Comparison of ENCODE assay signal across 8 mouse cellular contexts in the genomic region with DNA sequence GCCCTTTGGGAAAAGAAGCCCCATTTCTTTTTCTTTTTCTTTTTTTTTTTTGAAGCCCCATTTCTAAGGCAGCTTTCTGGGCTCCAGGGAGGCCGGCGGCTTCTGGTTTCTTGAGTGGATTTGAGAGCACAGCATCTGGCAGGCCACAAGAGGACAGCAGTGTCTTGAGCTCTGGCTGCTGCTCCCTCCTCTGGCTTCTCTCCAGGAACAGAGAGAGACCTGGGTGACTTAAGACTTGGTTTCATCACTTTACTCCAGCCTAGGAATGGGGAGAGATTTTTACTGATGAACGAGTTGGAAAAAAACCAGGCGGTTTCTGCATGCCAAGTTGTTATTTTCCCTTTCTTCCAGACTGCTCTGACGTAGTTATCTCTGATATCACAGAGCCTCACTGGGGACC.
A peak's percentile ranks its signal among the peaks of the same experiment; 100 is the strongest.
DNase-seq lines count a peak whose midpoint lies in the region; ATAC-seq and TF ChIP-seq lines count a peak whose summit lies in the region.

No protein-coding gene starts in this region.

- no peaks in the 10 kb centered on the region for H3K36me3 ChIP-seq in limb, embryonic 11.5 days (ENCODE audit: control insufficient read depth, insufficient read depth, low read length)
- no peaks in the 10 kb centered on the region for H3K36me3 ChIP-seq in limb, embryonic 10.5 days
- no peaks in the 10 kb centered on the region for H3K36me3 ChIP-seq in myocyte (ENCODE audit: control insufficient read depth, insufficient read depth)

- no peak overlapping the region for H3K4me2 ChIP-seq in limb, embryonic 11.5 days (ENCODE audit: low read depth, severe bottlenecking)
- H3K4me2 ChIP-seq in myocyte (ENCODE audit: low read depth), result no peak overlapping the region

- 63% methylated on average over 5 of the region's 5 CpGs for WGBS in limb, embryonic 11.5 days
- 63% methylated on average over 5 of the region's 5 CpGs for WGBS in limb, embryonic 10.5 days

- H3K9ac ChIP-seq in limb, embryonic 11.5 days (ENCODE audit: low read length), result no peak overlapping the region

- no peak overlapping the region for H3K27ac ChIP-seq in limb, embryonic 11.5 days (replicated peaks; ENCODE audit: low read depth, low read length)
- H3K27ac ChIP-seq in limb, embryonic 10.5 days, result no peak overlapping the region

- no peaks in the 10 kb centered on the region for H3K4me1 ChIP-seq in limb, embryonic 11.5 days (ENCODE audit: control insufficient read depth, insufficient read depth, low read length)
- H3K4me1 ChIP-seq in limb, embryonic 10.5 days, result no peaks in the 10 kb centered on the region

- DNase-seq in limb, embryonic 11.5 days (ENCODE audit: low spot score), result peak; percentile 31
- DNase-seq in limb, embryonic 10.5 days (ENCODE audit: low spot score), result no peak
- peak; percentile 69 for DNase-seq in adrenal gland, postnatal 10 days
- DNase-seq in gastrocnemius, postnatal 25 days, result peak; percentile 53
- peak; percentile 73 to 84 for DNase-seq in kidney, postnatal 36 days
- DNase-seq in urinary bladder, postnatal 4 days (ENCODE audit: low spot score in 2 of 2), result peak; percentile 60 to 64

- ATAC-seq in limb, embryonic 11.5 days (ENCODE audit: insufficient number of reproducible peaks, low FRiP score, low TSS enrichment, low read depth), result no peak
- no peak for ATAC-seq in megakaryocyte-erythroid progenitor cell, adult 5-6 weeks (replicated peaks; ENCODE audit: low FRiP score, low TSS enrichment, poor library complexity, severe bottlenecking)

- no peak overlapping the region for H3ac ChIP-seq in myocyte (ENCODE audit: control insufficient read depth, insufficient read length)

- H3K79me2 ChIP-seq in myocyte (ENCODE audit: control insufficient read depth, insufficient read depth), result no peaks in the 10 kb centered on the region

- no peaks in the 10 kb centered on the region for H3K27me3 ChIP-seq in limb, embryonic 11.5 days (ENCODE audit: control insufficient read depth, insufficient read depth, low read length)
- peaks cover 4% of the 10 kb centered on the region for H3K27me3 ChIP-seq in limb, embryonic 10.5 days (ENCODE audit: low read depth, poor library complexity, severe bottlenecking)
- no peaks in the 10 kb centered on the region for H3K27me3 ChIP-seq in myocyte (ENCODE audit: control insufficient read depth, insufficient read depth, insufficient read length)

- H3K9me3 ChIP-seq in limb, embryonic 11.5 days (ENCODE audit: control insufficient read depth, low read length), result no peaks in the 10 kb centered on the region
- H3K9me3 ChIP-seq in limb, embryonic 10.5 days (replicated peaks), result no peaks in the 10 kb centered on the region

- TF ChIP-seq POLR2A in myocyte (IDR thresholded peaks at IDR 0.05; ENCODE audit: insufficient read length, low read depth), result no peak

- H3K4me3 ChIP-seq in limb, embryonic 11.5 days (ENCODE audit: low read depth, low read length), result no peak overlapping the region
- no peak overlapping the region for H3K4me3 ChIP-seq in limb, embryonic 10.5 days
- H3K4me3 ChIP-seq in myocyte, result no peak overlapping the region

TF ChIP-seq in myocyte, 11 proteins besides CTCF, POLR2A, EP300 and RAD21:
- TF ChIP-seq CEBPB (IDR thresholded peaks at IDR 0.05; ENCODE audit: insufficient read depth, poor library complexity, severe bottlenecking) (0 out of 2 replicates have a peak, but pooled peaks have one; percentile 10), SRF (IDR thresholded peaks at IDR 0.05; ENCODE audit: control insufficient read depth, insufficient read length, low read depth) (no peak), POLR2AphosphoS2 (IDR thresholded peaks at IDR 0.05; ENCODE audit: insufficient read length, low read depth) (no peak), REST (IDR thresholded peaks at IDR 0.05; ENCODE audit: insufficient read depth, insufficient read length) (no peak), TCF12 (IDR thresholded peaks at IDR 0.05; ENCODE audit: insufficient read depth, poor library complexity, severe bottlenecking) (no peak)
